Mouse (Mus musculus): ENCODE measurements around the gene Kif11. TPM values are rescaled to one million over a fixed set of nuclear protein-coding genes. Genes with fewer than 3 reads are reported as not detected.

The Kif11 gene
- polyA plus RNA-seq (2015; fragmentation: Nextera tagmentation; extraction: Ambion mirVana), result 13.5 and 14.3 TPM in 2 replicates

DNA sequence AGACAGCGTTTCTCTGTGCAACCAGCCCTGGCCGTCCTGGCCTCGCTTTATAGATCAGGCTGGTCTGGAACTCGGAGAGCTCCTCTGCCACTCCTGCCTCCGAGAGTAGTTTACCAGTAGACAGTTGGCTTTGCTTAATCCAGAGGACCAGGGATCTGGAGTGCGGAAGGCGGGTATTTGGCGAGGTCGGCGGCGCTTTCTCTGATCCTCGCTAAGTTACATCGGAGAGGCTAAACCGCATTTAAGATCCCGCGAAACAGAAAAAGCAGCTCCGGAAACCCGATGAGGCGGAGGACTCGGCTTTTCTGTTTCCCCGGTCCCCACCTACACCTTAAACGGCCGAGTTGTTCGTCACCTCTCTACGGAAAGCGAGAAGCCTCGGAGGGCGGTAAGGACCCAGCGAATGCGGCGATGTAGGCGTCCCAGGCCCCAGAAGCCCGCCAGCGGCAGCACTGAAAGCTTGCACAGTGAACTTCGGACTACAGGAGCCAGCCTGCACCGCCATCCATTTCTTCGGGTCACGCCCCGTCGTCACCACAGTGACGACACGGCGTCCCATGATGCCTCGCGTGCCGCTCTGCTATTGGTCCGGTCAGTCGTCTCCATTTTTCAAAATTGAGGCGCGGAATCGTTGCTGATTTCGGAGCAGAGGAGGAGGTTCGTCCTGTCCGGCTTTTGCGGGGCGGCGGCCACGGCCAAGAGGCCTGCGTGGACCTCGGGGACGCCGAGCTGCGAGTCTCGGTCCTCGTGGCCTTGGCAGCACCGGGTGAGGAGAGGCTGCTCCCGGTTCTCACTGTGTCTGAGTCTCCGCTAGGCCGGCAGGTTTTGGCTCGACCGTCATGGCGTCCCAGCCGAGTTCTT, at the start of gene Kif11:
Gene Kif11, plus strand, starts transcription at position 649 of the 861 bp plus-strand sequence.
- WGBS, result under 1% methylated on average over 73 of the region's 73 CpGs
- peak within 1 kb of the TSS; percentile 94 for H3K27ac ChIP-seq
- no peaks in the 10 kb centered on the region for H3K9me3 ChIP-seq
- peak within 1 kb of the TSS; percentile 81 for H3K4me2 ChIP-seq
- ATAC-seq (ENCODE audit: low FRiP score), result peak; percentile 100
- no peaks in the 10 kb centered on the region for H3K27me3 ChIP-seq
- peak within 1 kb of the TSS; percentile 79 for H3K9ac ChIP-seq
- peaks cover 21% of the 10 kb centered on the region for H3K4me1 ChIP-seq (replicated peaks)
- H3K36me3 ChIP-seq, result no peaks in the 10 kb centered on the region
- peak within 1 kb of the TSS; percentile 75 for H3K4me3 ChIP-seq

DNA sequence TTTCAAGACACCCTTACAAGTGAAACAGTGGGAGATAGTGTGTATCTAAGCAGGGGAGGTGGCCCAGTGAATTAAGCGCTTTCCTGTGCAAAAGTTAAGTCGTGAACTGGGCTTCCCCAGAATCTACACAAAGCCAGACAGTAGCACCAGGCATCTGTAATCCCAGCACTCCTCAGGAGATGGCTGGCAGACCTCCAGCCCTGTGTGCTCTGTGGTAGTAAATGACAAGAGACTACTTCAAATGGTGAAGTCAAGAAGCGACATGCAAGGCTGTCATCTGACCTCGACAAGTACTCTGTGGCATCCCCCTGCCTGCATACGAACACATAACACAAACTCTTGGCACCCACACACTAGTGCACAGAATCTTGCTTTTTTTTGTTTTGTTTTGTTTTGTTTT, 49.0 kb upstream of the Kif11 start:
- H3K27ac ChIP-seq, result no peak overlapping the region
- no peak for ATAC-seq (ENCODE audit: low FRiP score)
- H3K9ac ChIP-seq, result no peak overlapping the region
- no peak overlapping the region for H3K4me3 ChIP-seq
- H3K4me1 ChIP-seq (replicated peaks), result no peaks in the 10 kb centered on the region
- 80% methylated on average over 5 of the region's 5 CpGs for WGBS
- no peak overlapping the region for H3K4me2 ChIP-seq
- no peaks in the 10 kb centered on the region for H3K27me3 ChIP-seq
- peaks cover 28% of the 10 kb centered on the region for H3K36me3 ChIP-seq
- no peaks in the 10 kb centered on the region for H3K9me3 ChIP-seq

DNA sequence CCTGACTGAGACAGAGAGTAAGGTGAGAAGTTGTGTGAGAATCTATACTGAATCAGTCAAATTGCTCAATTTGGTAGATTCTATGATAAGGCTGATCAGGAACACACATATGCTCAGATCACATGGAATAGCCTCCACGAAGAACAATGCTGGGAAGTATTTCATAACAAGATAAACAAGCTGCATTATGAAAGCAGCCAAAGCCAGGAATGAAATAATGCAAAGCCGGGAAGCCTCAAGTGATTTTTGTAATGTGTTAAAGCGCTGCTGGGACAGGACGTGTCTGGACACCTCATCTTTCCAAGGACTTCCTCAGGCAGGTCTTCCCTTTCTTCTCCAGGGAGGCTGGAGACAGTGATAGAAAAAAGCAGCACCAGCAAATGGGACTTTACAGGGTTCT, 43.5 kb upstream of the Kif11 start:
- Histone ChIP-seq H3K4me2 (no peak overlapping the region), H3K4me3 (no peak overlapping the region), H3K36me3 (peaks cover 16% of the 10 kb centered on the region), H3K27me3 (no peaks in the 10 kb centered on the region), H3K9me3 (no peaks in the 10 kb centered on the region), H3K4me1 (replicated peaks) (no peaks in the 10 kb centered on the region), H3K9ac (no peak overlapping the region), H3K27ac (no peak overlapping the region)
- WGBS, result 96% methylated on average over 4 of the region's 4 CpGs
- ATAC-seq (ENCODE audit: low FRiP score), result no peak

DNA sequence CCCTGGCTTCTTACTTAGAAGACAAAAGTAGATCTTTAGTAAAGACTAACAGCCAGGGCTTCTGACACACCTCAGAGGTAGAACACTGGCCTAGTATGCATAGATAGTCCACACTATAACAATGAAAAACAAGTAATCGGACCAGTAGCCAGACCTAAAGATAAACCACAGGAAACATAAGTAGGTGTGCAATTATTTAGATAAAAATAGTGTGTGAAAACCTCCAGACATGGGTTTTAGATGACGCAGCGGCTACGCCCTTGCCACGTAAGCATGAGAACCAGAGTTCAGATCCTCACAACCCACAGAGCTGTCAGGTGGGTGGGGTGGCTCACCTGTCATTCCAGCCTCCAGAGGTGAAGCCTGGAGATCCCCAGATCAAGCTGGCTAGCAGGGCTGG, 42.8 kb upstream of the Kif11 start:
- Histone ChIP-seq H3K9me3 (no peaks in the 10 kb centered on the region), H3K27ac (no peak overlapping the region), H3K36me3 (peaks cover 9% of the 10 kb centered on the region), H3K27me3 (no peaks in the 10 kb centered on the region), H3K4me1 (replicated peaks) (no peaks in the 10 kb centered on the region), H3K9ac (no peak overlapping the region), H3K4me3 (no peak overlapping the region), H3K4me2 (no peak overlapping the region)
- WGBS, result 97% methylated on average over 5 of the region's 5 CpGs
- ATAC-seq (ENCODE audit: low FRiP score), result no peak

DNA sequence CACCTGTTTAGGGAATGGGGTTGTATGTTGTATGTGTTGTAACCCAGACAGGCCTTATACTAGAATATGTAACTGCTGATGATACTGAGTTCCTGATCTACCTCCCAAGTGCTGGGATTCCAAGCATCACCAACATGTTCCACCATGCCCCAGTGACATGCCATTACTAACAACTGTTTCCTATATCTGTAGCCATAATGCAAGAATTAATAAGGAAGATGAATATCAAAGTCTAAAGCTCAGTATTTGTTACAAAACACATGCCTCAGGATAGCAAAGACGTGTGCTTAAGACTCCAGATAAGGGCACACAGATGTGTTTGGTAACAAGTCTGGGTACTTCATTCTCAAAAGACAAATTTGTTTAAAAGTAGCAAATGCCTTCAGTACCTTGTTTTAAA, 40.8 kb upstream of the Kif11 start:
- H3K4me2 ChIP-seq, result no peak overlapping the region
- 89% methylated on average over 1 of the region's 1 CpGs for WGBS

DNA sequence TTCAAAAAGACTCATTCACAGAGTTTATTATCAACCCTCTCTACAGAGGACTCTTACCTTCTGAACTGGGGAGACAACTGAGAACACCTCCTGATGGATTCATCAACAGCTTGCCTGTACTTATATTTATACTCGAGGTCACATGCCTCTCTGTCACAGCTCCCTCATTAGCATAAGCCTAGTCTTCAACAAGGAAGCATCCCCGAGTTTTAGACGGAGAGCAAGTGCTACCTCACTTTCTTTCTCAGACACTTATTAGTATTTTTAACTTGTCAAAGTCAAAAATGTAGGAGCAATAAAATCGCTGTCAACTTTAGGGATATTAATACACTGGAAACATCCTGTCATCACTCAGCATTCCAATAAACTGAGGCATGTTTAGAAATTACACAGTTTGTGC, 38.5 kb upstream of the Kif11 start, which contains the start of gene Ide:
Gene Ide, minus strand, starts transcription at position 101 of the 400 bp plus-strand sequence.
- Histone ChIP-seq H3K36me3 (no peaks in the 10 kb centered on the region), H3K4me3 (no peak within 1 kb of the TSS), H3K4me2 (no peak within 1 kb of the TSS), H3K27me3 (no peaks in the 10 kb centered on the region), H3K4me1 (replicated peaks) (no peaks in the 10 kb centered on the region), H3K27ac (no peak within 1 kb of the TSS), H3K9ac (no peak within 1 kb of the TSS), H3K9me3 (no peaks in the 10 kb centered on the region)
- ATAC-seq (ENCODE audit: low FRiP score), result no peak
- WGBS, result 79% methylated on average over 4 of the region's 4 CpGs

More for the DNA sequence above, 40.8 kb upstream of the Kif11 start:
- no peaks in the 10 kb centered on the region for H3K27me3 ChIP-seq
- no peak overlapping the region for H3K27ac ChIP-seq
- ATAC-seq (ENCODE audit: low FRiP score), result no peak
- H3K4me3 ChIP-seq, result no peak overlapping the region
- no peaks in the 10 kb centered on the region for H3K9me3 ChIP-seq
- H3K36me3 ChIP-seq, result no peaks in the 10 kb centered on the region
- no peaks in the 10 kb centered on the region for H3K4me1 ChIP-seq (replicated peaks)
- no peak overlapping the region for H3K9ac ChIP-seq

DNA sequence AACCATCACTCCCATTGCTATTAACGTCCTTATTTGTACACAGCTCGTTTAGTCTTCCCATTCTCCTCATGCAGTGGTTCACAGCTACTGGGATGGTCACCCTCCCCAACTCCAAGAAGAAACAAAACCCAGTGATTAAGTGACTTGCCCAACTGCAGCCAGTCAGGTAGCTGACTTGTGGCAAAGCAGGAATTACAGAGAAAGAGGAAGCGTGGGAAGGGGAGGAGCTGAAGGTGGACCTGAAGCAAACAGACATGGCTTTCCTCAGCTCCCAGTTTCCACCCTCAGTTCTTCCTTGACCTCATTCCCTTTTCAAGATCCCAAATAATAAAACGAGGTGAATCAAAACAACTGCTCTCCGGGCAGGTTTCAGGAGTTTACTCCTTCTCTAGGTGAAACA, 35.7 kb upstream of the Kif11 start:
- no peak for ATAC-seq (ENCODE audit: low FRiP score)
- H3K27ac ChIP-seq, result no peak overlapping the region
- WGBS, result 80% methylated on average over 5 of the region's 5 CpGs
- H3K4me2 ChIP-seq, result no peak overlapping the region
- no peaks in the 10 kb centered on the region for H3K4me1 ChIP-seq (replicated peaks)
- H3K4me3 ChIP-seq, result no peak overlapping the region
- H3K36me3 ChIP-seq, result no peaks in the 10 kb centered on the region
- H3K9me3 ChIP-seq, result no peaks in the 10 kb centered on the region
- H3K9ac ChIP-seq, result no peak overlapping the region
- no peaks in the 10 kb centered on the region for H3K27me3 ChIP-seq

DNA sequence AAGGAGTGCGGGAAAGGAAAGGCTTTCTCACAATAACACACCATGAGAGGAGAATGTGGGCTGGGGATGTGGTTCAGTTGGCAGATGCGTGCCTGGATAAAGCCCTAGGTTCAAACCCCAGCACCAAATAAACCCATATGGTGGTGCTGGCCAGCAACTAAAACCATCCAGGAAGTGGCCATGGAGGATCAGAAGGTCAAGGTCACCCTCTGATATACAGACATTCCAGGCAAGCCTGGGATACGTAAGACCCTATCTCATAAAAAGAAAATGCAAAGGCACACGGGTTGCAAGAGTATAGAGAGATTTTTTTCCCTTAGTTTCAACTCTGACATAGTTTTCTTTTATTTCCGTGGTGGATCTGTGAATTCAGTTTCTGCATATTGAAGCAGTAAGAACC, 35.3 kb upstream of the Kif11 start:
- Histone ChIP-seq H3K9ac (no peak overlapping the region), H3K36me3 (no peaks in the 10 kb centered on the region), H3K4me1 (replicated peaks) (no peaks in the 10 kb centered on the region), H3K4me2 (no peak overlapping the region), H3K9me3 (no peaks in the 10 kb centered on the region), H3K4me3 (no peak overlapping the region), H3K27ac (no peak overlapping the region), H3K27me3 (no peaks in the 10 kb centered on the region)
- WGBS, result 92% methylated on average over 5 of the region's 5 CpGs
- ATAC-seq (ENCODE audit: low FRiP score), result no peak

DNA sequence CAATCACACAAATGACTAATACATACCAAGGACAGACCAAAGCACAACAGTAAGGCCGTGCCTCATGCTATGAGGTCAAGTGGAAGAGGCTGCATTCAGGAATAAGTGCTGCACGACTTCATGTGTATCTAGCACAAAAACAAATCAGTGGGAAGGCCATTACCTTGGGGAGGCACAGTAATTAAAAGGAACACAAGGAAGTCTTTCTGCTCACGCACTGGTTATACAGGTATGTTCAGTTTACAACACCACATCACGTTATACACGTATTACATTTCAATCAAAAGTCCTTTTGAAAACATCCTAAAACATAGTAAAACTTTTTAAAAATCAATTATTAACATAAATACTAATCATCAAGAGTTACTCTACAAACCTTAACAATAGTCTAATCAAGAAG, 32.3 kb upstream of the Kif11 start:
- Histone ChIP-seq H3K27me3 (no peaks in the 10 kb centered on the region), H3K4me1 (replicated peaks) (no peaks in the 10 kb centered on the region), H3K4me3 (no peak overlapping the region), H3K9ac (no peak overlapping the region), H3K27ac (no peak overlapping the region), H3K9me3 (no peaks in the 10 kb centered on the region), H3K36me3 (no peaks in the 10 kb centered on the region), H3K4me2 (no peak overlapping the region)
- 87% methylated on average over 5 of the region's 5 CpGs for WGBS
- ATAC-seq (ENCODE audit: low FRiP score), result no peak

DNA sequence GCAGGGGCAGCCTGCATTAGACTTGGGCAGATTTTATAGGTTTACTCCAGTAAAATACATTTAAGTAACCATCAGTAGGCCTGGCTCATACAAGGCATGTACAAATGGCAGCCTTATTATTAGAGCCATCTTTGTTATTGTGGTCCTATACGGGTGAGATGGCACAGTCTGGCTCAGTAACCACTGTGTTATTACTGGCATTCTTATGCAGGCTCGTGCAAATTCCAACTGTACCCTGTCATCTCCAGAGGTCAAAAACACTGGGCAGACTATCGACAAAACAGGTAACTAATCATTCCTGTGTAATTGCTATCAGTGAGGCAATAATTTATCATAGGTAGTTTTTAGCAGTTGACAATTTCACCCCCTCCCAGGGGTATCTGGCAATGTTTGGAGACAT, 29.9 kb upstream of the Kif11 start:
- no peaks in the 10 kb centered on the region for H3K27me3 ChIP-seq
- H3K4me3 ChIP-seq, result no peak overlapping the region
- no peaks in the 10 kb centered on the region for H3K36me3 ChIP-seq
- 78% methylated on average over 3 of the region's 3 CpGs for WGBS
- H3K27ac ChIP-seq, result no peak overlapping the region
- no peak for ATAC-seq (ENCODE audit: low FRiP score)
- no peak overlapping the region for H3K9ac ChIP-seq
- no peaks in the 10 kb centered on the region for H3K9me3 ChIP-seq
- no peaks in the 10 kb centered on the region for H3K4me1 ChIP-seq (replicated peaks)
- no peak overlapping the region for H3K4me2 ChIP-seq

DNA sequence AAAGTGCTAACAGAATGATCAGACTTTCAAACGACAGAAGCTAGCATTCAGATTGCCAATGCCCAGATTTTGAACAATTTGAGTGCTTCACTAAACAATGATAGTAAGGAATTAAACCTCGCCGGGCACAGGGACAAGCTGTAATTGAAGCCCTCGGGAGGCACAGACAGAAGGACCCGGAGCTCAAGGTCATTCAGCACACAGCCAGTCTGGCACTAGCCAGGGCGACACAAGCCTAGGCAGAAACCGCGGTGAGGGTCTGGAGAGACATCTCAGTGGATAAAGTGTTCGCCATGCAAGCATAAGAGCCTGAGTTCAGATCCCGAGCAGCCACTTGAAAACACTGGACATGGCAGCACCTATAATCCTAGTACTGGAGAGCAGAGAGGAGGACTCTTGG, 27.9 kb upstream of the Kif11 start:
- no peak for ATAC-seq (ENCODE audit: low FRiP score)
- Histone ChIP-seq H3K27ac (no peak overlapping the region), H3K4me1 (replicated peaks) (no peaks in the 10 kb centered on the region), H3K4me3 (no peak overlapping the region), H3K9me3 (no peaks in the 10 kb centered on the region), H3K27me3 (no peaks in the 10 kb centered on the region), H3K36me3 (peaks cover 9% of the 10 kb centered on the region), H3K4me2 (no peak overlapping the region), H3K9ac (no peak overlapping the region)
- WGBS, result 89% methylated on average over 10 of the region's 10 CpGs

DNA sequence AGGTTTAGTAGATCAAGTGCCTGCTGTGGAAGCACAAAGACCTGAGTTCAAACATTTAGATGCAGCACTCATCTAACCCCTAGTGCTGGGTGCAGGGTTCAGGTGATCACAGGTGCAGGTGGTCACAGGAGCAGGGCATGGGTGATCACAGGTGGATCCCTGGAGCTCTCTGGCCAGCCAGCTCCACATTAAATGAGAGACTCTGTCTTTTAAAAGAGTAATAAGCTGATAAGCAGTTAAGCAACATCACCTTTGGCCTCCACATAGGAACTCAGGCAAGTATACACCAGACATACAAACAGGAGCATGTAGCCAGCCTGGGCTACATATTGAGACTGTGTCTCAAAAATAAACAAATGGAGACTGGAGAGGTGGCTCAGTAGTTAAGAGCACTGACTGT, 27.3 kb upstream of the Kif11 start:
- no peak for ATAC-seq (ENCODE audit: low FRiP score)
- H3K4me3 ChIP-seq, result no peak overlapping the region

DNA sequence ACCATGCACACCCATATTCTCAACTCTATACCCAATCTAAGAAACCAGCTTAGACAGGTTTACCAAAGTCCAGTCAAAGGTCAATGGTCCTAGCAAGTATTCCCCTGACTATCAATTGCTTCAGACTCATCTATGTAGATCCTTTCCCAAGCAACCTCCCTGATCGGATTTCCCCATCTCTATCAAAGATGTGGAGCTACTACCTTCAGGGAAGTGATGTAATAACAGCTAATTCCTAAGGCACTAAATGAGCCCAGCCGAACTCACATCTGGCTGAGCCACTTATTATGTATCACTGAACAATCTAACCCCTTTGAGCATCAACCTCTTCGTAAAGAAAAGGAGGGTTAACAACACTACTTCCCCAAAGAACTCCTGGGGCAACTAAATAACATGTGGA, 23.4 kb upstream of the Kif11 start:
- ATAC-seq (ENCODE audit: low FRiP score), result no peak
- no peak overlapping the region for H3K9ac ChIP-seq
- H3K9me3 ChIP-seq, result no peaks in the 10 kb centered on the region
- H3K27ac ChIP-seq, result no peak overlapping the region
- 90% methylated on average over 3 of the region's 3 CpGs for WGBS
- H3K4me3 ChIP-seq, result no peak overlapping the region
- no peaks in the 10 kb centered on the region for H3K4me1 ChIP-seq (replicated peaks)
- peaks cover 9% of the 10 kb centered on the region for H3K36me3 ChIP-seq
- no peak overlapping the region for H3K4me2 ChIP-seq
- H3K27me3 ChIP-seq, result no peaks in the 10 kb centered on the region

More for the DNA sequence above, 27.3 kb upstream of the Kif11 start:
- H3K9me3 ChIP-seq, result no peaks in the 10 kb centered on the region
- H3K9ac ChIP-seq, result no peak overlapping the region
- peaks cover 9% of the 10 kb centered on the region for H3K36me3 ChIP-seq
- no peak overlapping the region for H3K4me2 ChIP-seq
- H3K27me3 ChIP-seq, result no peaks in the 10 kb centered on the region
- no peaks in the 10 kb centered on the region for H3K4me1 ChIP-seq (replicated peaks)
- no peak overlapping the region for H3K27ac ChIP-seq
